Mouse (Mus musculus) C2C12 (cell line): ENCODE data around the gene Fra10ac1. TPM values are rescaled to one million over a fixed set of nuclear protein-coding genes. Genes with fewer than 3 reads are reported as not detected.

Experiments
- H3K27me3 ChIP-seq: one replicate; pipeline ENCODE4 v1.6.1; 2011; ENCODE audit not compliant: control insufficient read depth, insufficient read depth, insufficient read length
- H3K36me3 ChIP-seq: one replicate; pipeline ENCODE4 v1.6.1; 2011; ENCODE audit not compliant: control insufficient read depth, insufficient read depth
- H3K4me3 ChIP-seq: one replicate; pipeline ENCODE4 v1.5.1; 2011; ENCODE audit warnings: mild to moderate bottlenecking, control low read depth; ENCODE audit not compliant: poor library complexity, insufficient read depth, severe bottlenecking
- H3K79me2 ChIP-seq: one replicate; pipeline ENCODE4 v1.6.1; 2011; ENCODE audit not compliant: control insufficient read depth, insufficient read depth
- H3K79me3 ChIP-seq: one replicate; pipeline ENCODE4 v1.6.1; 2011; ENCODE audit warnings: low read depth, control low read depth
- H3ac ChIP-seq: one replicate; pipeline ENCODE3; 2011; ENCODE audit warnings: low read depth; ENCODE audit not compliant: control insufficient read depth, insufficient read length
- CEBPB ChIP-seq: IDR thresholded peaks from one replicate; pipeline ENCODE4 v1.6.1; 2011; ENCODE audit warnings: low read depth, mild to moderate bottlenecking, control low read depth, moderate library complexity
- CTCF ChIP-seq: IDR thresholded peaks from one replicate; pipeline ENCODE4 v1.5.1; 2011; ENCODE audit not compliant: control insufficient read depth, insufficient read depth, insufficient read length
- FOSL1 ChIP-seq: IDR thresholded peaks from one replicate; pipeline ENCODE4 v1.8.0; 2011; ENCODE audit warnings: mild to moderate bottlenecking, low read length; ENCODE audit not compliant: poor library complexity, insufficient read depth, severe bottlenecking
- MAX ChIP-seq: IDR thresholded peaks from one replicate; pipeline ENCODE4 v1.6.1; 2011; ENCODE audit warnings: mild to moderate bottlenecking, control low read depth
- MYOD1 ChIP-seq: IDR thresholded peaks from one replicate; pipeline ENCODE4 v1.6.1; 2011; ENCODE audit warnings: low read depth; ENCODE audit not compliant: control insufficient read depth, insufficient read length
- MYOG ChIP-seq: IDR thresholded peaks from one replicate; pipeline ENCODE4 v1.6.1; 2011; ENCODE audit not compliant: control insufficient read depth, insufficient read length; ENCODE audit errors: extremely low read depth
- USF1 ChIP-seq: IDR thresholded peaks from one replicate; pipeline ENCODE4 v1.6.1; 2011; ENCODE audit warnings: low read depth, mild to moderate bottlenecking, control low read depth, moderate library complexity
- polyA plus RNA-seq: library from polyadenylated mRNA; unstranded; fragments of >200 nt; fragmentation: generic; extraction: Trizol; gene quantifications from one replicate; pipeline ENCODE4 v1.2.1, GENCODE M21; 2012; ENCODE audit warnings: missing spikeins

Fra10ac1 gene
- polyA plus RNA-seq, 1 experiment = 4.6 TPM

DNA sequence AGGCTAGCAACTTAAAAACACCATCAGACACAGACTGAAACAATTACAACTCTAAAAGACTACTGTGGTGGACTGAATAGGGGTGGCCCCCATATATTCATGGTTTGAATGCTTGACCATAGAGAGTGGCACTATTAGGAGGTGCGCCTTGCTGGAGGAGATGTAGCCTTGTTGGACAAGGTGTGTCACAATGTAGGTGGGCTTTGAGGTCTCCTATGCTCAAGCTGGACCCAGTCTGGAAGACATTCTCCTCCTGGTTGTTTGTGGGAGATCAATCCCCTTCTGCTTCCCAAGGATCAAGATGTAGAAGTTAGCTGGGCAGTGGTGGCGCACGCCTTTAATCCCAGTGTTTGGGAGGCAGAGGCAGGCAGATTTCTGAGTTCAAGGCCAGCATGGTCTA lies 6.3 kb downstream of the Fra10ac1 start:
- Histone ChIP-seq H3K36me3 (peaks cover 5% of the 10 kb centered on the region), H3ac (no peak overlapping the region), H3K4me3 (no peak overlapping the region), H3K79me2 (no peaks in the 10 kb centered on the region), H3K79me3 (no peaks in the 10 kb centered on the region), H3K27me3 (no peaks in the 10 kb centered on the region)
- TF ChIP-seq MAX (no peak), FOSL1 (no peak), USF1 (no peak), CTCF (no peak), MYOG (no peak), MYOD1 (no peak), CEBPB (no peak)

DNA sequence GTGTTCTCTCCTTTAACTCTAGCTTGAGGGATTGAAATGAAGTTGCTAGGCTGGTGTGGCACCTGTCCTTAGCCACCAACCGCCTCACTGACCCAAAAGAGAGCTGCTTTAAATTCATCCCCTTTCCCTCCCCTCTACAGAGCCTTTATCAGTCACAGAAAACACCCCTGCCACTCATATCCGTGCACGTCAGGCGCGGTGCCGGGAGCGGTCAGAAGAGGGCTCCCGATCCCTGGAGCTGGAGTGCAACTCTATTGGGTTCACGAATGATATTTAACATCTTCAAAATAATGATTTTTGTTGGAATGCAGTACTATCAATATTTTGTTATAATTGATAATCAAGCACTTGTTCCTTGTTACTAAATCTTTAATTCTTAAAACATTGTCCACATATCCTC lies 17.3 kb downstream of the Fra10ac1 start:
- Histone ChIP-seq H3K4me3 (no peak overlapping the region), H3K79me3 (no peaks in the 10 kb centered on the region), H3K27me3 (no peaks in the 10 kb centered on the region), H3K79me2 (no peaks in the 10 kb centered on the region), H3K36me3 (peaks cover 16% of the 10 kb centered on the region), H3ac (no peak overlapping the region)
- TF ChIP-seq CTCF = no peak
- no peak for TF ChIP-seq MAX
- no peak for TF ChIP-seq USF1
- TF ChIP-seq MYOD1 = no peak
- TF ChIP-seq FOSL1 = no peak
- no peak for TF ChIP-seq CEBPB
- TF ChIP-seq MYOG = no peak

DNA sequence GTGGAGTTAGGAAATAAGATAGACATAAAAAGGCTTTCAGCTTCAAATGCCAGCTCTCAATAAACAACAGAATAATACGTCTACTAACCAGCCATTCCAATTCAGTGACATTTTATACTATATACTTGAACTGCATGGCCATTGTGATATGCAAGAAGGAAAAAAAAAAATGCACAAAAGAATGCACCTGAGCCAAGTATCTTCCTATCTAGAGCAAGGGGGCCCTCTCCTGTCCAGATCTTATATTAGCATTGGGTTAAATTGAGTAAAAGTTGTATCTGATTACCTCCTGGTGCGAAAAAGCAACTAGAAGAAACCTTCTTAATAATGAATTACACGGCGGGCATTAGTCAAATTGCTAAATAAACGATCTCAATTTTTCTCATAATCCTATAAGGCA lies 25.2 kb downstream of the Fra10ac1 start:
- peaks cover 21% of the 10 kb centered on the region for H3K36me3 ChIP-seq
- TF ChIP-seq MYOG = no peak

DNA sequence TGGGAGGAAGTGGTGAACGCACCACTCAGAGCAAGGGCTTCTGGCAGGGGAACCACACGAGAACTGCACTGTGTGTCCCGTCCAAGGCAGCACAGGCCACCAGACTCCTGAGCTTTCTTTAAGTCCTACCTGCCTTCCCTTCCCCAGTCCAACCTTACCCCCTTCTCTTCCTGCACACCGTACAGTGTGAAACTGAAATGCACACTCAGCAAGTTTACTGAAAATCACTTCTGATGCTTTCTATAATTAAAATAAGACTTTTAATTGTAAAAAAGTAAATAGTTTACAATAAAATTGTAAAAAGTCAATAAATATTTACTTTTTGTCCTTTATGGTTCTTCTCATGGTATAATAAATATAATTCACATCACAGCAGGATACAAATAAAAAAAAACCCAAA lies 28.7 kb downstream of the Fra10ac1 start:
- Histone ChIP-seq H3ac (no peak overlapping the region), H3K27me3 (no peaks in the 10 kb centered on the region), H3K36me3 (peaks cover 11% of the 10 kb centered on the region), H3K4me3 (no peak overlapping the region), H3K79me3 (no peaks in the 10 kb centered on the region), H3K79me2 (no peaks in the 10 kb centered on the region)
- no peak for TF ChIP-seq USF1
- no peak for TF ChIP-seq MYOD1
- no peak for TF ChIP-seq CTCF
- no peak for TF ChIP-seq MAX
- TF ChIP-seq MYOG = no peak
- no peak for TF ChIP-seq FOSL1
- no peak for TF ChIP-seq CEBPB

More for the DNA sequence above, 25.2 kb downstream of the Fra10ac1 start:
- Histone ChIP-seq H3K79me3 (no peaks in the 10 kb centered on the region), H3K4me3 (no peak overlapping the region), H3K79me2 (no peaks in the 10 kb centered on the region), H3K27me3 (no peaks in the 10 kb centered on the region), H3ac (no peak overlapping the region)

DNA sequence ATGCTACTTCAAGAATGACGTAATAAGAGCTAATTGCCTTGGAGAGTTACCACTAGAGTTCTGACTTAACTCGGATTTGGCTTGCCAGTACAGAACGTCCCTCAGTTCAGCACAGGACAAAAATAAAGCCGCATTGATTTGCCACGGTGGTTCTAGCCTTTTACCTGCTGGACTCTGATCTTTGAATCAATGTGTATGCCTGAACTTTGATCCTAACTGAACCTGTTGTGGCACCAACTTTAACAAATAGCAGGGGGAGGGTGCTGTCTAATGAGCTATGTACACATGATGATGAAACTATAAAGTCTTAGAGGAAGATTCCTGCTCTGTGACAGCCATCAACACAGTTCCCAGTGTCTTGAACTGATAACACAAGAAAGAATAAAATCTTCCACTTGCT lies 32.5 kb downstream of the Fra10ac1 start:
- Histone ChIP-seq H3K4me3 (no peak overlapping the region), H3K79me3 (no peaks in the 10 kb centered on the region), H3K79me2 (no peaks in the 10 kb centered on the region), H3K36me3 (peaks cover 11% of the 10 kb centered on the region), H3K27me3 (no peaks in the 10 kb centered on the region), H3ac (no peak overlapping the region)
- TF ChIP-seq CTCF (no peak), FOSL1 (no peak), CEBPB (no peak), MYOG (no peak), MAX (no peak), MYOD1 (no peak), USF1 (no peak)

DNA sequence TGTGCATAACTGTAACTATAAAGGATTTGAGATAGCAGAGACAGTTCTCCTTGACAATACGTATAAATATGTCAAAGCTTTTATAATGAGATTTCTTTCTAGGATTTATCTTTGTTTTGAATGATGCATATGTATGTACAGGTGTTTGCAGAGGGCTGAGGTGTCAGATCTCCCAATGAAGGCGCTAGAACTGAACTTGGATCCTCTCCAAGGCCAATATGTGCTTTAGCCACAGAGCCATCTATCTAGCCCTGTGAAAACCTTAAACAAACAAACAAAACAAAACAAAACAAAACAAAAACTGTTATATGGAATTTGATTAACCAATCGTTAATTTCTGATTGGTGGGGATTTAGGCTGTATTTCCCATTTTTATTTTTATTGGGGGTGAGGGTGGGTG lies 33.4 kb downstream of the Fra10ac1 start:
- H3K79me2 ChIP-seq = no peaks in the 10 kb centered on the region
- TF ChIP-seq FOSL1 = no peak

DNA sequence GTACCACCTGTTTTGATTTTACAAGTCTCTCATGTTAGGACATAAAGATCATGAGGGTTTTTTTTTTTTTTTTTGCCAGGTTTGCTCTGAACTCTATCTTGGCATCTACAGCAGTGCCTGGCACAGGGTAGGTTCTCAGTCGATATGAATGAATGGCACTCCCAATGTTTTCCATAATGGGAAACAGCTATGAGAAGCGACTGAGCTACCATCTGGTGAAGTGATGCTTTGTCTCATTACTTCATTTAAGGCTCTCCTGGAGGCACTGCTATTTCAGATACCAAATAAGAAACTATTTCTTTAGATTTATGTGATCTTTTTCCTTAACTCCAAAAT lies 36.6 kb downstream of the Fra10ac1 start:
- no peak overlapping the region for H3ac ChIP-seq
- H3K4me3 ChIP-seq = no peak overlapping the region
- no peak for TF ChIP-seq USF1
- TF ChIP-seq FOSL1 = no peak
- no peak for TF ChIP-seq CTCF
- H3K36me3 ChIP-seq = peaks cover 3% of the 10 kb centered on the region
- H3K79me3 ChIP-seq = no peaks in the 10 kb centered on the region
- H3K27me3 ChIP-seq = no peaks in the 10 kb centered on the region
- no peaks in the 10 kb centered on the region for H3K79me2 ChIP-seq

More for the DNA sequence above, 33.4 kb downstream of the Fra10ac1 start:
- H3K4me3 ChIP-seq = no peak overlapping the region
- peaks cover 11% of the 10 kb centered on the region for H3K36me3 ChIP-seq
- H3ac ChIP-seq = no peak overlapping the region
- no peaks in the 10 kb centered on the region for H3K27me3 ChIP-seq
- no peaks in the 10 kb centered on the region for H3K79me3 ChIP-seq
